Mouse (Mus musculus): ENCODE results near the gene Fez2. TPM values are rescaled to one million over a fixed set of nuclear protein-coding genes. Genes with fewer than 3 reads are reported as not detected.

The Fez2 gene
- polyA plus RNA-seq (2015; fragmentation: Nextera tagmentation; extraction: Ambion mirVana) = 21.2 and 21.3 TPM in 2 replicates

GRCm38 (mm10) chr17:78417381-78418281 lies at the start of gene Fez2:
TSS of gene Fez2 (minus strand) at chr17:78418152.
- DNase-seq (ENCODE audit: low spot score) = peak; percentile 85

- no peak for DNase-seq (ENCODE audit: low spot score)
These were observed 47.5 kb upstream of the Fez2 start for GRCm38 (mm10) chr17:78465500-78465899.

DNA sequence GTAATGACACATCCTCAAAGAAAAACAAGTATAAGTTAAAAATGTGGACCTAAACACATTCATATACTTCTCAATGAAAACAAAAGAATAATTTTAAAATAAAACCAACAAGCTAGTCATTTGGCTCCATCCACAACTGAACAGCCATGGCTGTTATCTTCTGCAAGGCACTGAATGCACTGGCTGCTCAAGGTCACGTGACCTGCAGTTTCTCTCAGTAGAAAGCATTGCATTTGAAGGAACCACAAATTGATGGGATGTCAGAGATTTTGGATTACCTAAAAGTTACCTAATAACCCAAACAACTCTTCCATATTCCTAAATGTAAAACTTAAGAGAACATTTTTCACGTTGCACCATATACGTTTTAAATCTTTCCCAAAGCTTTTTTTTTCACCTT lies 47.1 kb upstream of the Fez2 start:
- no peak for DNase-seq (ENCODE audit: low spot score)

DNA sequence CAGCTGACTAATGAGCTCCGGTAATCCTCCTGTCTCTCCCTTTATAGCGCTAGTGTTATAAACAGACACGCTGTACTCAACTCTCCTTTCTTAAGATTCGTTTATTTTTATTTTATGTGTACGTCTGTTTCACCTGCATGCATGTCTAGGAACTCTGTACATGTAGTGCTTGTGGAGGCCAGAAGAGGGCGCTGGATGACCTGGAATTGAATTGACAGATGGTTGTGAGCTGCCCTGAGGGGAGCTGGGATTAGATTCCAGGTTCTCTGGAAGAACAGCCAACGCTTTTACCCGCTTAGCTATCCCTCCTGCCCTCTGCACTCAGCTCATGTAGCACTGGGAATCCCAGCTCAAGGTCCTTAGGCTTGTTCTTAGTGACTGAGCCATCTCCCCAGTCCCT lies 42.2 kb upstream of the Fez2 start:
- no peak for DNase-seq (ENCODE audit: low spot score)

DNA sequence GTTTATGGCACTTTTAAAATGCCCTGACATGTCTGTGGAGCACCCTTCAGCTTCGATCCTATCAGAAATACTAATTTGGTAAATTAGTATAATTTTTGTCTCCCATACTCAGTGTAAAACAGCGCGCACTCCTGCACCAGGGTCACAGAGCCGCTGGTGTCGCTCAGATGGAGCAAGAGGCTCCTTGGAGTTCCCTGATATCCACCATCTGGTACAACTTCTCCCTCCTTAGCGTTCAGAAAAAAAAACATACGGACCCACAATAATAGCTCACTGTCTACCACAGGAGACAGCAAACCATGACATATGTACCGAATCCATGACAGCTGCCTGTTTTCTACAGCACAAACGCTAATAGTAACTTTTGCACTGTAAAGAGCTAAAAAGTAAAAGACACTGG lies 37.6 kb upstream of the Fez2 start:
- no peak for DNase-seq (ENCODE audit: low spot score)

GRCm38 (mm10) chr17:78455114-78455513 lies 37.2 kb upstream of the Fez2 start:
- peak; percentile 72 for DNase-seq (ENCODE audit: low spot score)

GRCm38 (mm10) chr17:78454189-78454977 lies 36.4 kb upstream of the Fez2 start:
- DNase-seq (ENCODE audit: low spot score) = no peak

- no peak for DNase-seq (ENCODE audit: low spot score)
These were observed 35.6 kb upstream of the Fez2 start for GRCm38 (mm10) chr17:78453529-78453928.

DNA sequence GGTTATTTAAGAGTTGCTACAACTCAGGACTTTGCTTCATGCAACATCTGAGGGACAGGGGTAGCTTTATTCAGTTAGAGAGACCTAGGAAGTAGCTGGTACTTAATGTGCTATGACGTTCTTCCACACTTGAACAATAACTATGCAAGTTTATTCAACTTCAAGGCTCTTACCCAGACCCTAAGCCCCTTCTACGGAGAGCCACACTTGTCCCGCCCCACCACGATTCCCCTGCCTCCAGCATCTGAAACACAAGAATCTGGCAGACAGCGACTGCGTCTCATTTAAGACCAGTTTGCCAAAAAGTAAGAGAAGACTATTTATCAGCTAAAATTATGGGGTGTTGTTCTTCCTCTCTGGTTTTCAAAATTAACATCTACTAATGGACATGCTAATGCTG lies 33.9 kb upstream of the Fez2 start:
- no peak for DNase-seq (ENCODE audit: low spot score)

DNA sequence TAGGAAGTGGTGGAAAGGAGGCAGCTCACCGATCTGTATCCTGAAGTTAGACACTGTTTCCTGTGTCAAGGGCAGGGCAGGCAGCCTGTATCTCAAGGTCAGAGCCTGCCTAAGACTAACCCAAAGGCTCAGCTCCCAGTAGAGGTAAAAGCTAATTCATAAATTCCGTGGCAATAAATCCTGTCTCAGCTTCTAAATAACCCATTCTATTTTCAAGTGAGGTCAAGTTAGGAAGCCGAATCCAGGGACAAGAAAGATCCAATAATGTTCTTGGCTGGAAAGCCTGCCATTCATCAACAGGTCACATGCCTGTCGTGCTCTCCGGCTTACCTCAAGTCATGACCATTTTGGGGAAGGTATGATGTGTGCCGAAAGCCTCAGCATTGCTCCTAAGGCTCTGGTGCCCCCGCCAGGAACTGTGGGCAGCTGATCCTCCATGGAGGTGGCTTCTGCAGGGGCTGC lies 33.4 kb upstream of the Fez2 start:
- no peak for DNase-seq (ENCODE audit: low spot score)

- DNase-seq (ENCODE audit: low spot score) = no peak
These were observed 31.8 kb upstream of the Fez2 start for GRCm38 (mm10) chr17:78449635-78450197.

GRCm38 (mm10) chr17:78444826-78445225 lies 26.9 kb upstream of the Fez2 start:
- no peak for DNase-seq (ENCODE audit: low spot score)

DNA sequence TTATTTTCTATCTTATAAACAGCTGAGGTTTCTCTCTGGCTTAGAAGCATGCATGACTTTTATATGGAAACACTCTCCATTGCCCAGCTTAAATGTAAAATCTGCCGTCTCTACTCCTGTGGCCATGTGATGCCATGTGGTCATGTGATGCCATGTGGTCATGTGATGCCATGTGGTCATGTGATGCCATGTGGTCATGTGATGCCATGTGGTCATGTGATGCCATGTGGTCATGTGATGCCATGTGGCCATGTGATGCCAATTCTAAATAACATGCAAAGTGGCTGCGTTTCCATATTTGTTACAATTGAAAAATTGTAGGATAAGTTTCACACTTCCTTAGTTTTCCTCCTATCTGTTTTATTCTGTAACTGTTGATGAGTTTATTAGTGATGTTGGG lies 22.8 kb upstream of the Fez2 start:
- no peak for DNase-seq (ENCODE audit: low spot score)

GRCm38 (mm10) chr17:78437161-78437560 lies 19.2 kb upstream of the Fez2 start:
- DNase-seq (ENCODE audit: low spot score) = no peak

- no peak for DNase-seq (ENCODE audit: low spot score)
These were observed 17.7 kb upstream of the Fez2 start for GRCm38 (mm10) chr17:78435661-78436060.

GRCm38 (mm10) chr17:78434746-78435145 lies 16.8 kb upstream of the Fez2 start:
- DNase-seq (ENCODE audit: low spot score) = peak; percentile 60

DNA sequence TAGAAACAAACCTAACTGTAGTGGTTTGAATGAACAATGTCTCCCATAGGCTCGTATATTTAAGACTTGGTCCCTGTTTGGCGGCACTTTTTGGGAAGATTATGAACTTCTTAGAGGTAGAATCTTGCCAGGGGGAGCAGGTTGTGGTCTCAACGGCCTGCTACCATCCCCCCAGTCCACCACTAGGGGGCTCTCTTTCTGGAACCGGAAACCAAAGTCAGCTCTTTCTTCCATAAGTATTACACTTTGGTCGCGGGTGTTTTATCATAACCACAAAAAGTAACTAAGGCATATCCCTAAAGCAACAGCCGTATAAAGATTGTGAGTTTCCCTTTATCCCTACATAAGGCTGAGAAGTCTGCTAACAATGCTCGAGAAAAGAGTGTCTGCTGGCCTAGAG lies 12.4 kb upstream of the Fez2 start:
- peak; percentile 47 for DNase-seq (ENCODE audit: low spot score)

DNA sequence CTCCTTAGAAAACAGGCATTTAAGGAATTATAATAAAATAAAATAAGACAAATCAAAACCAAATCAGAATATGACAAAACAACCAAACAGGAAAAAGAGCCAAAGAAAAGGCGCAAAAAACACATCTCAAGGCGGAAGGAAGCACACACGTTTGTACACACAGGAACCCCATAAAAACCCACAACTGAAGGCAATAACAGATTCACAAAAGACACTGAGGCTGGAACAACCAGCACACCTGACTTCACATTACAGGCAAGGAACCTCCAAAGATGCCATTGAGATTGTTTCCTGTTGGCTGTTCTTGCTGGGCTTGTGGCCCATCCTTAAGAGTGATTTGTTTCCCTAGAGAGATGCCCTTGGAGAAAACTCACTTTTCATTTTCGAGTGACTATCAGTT lies 11.1 kb upstream of the Fez2 start:
- DNase-seq (ENCODE audit: low spot score) = peak; percentile 34

DNA sequence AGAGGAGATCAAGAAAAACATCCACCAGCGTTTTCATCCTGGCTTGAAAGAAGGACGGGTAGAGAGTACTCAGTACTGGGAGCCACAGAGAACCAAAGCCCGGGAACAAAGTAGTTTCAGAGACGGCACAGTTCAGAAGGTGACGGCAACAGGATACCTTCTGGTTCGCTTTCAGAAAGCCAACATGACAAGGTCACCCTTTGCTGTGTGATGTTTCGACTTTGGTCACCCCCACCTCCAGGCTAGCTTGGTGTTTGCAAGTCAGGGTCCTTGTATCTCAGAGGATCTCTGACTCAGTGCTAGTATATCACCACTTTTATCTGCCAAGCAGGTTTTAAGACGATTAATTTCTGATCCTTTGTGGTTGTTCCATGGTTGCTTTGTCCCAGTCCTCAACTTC lies 7.1 kb upstream of the Fez2 start:
- DNase-seq (ENCODE audit: low spot score) = no peak

GRCm38 (mm10) chr17:78419216-78419615 lies 1.3 kb upstream of the Fez2 start:
- no peak for DNase-seq (ENCODE audit: low spot score)

DNA sequence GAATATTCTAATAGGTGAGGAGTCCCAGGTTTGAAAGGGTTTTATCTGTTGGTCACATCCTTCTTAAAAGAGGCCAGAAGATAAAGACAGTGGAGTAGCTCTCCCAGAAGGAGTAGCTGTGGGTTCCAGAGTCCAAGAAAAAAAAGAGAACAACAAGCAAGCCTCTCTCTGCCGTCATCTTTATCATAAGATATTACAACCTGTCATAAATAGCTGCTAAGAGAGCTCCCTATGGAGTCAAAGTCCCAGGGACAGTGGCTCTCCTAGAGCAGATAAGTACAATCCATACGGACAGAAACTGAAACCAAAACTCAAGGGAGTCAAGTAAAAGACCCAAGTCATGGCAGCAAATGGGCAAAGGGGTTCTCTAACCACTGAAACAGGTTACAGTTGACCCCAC lies 2.7 kb downstream of the Fez2 start:
- DNase-seq (ENCODE audit: low spot score) = no peak

DNA sequence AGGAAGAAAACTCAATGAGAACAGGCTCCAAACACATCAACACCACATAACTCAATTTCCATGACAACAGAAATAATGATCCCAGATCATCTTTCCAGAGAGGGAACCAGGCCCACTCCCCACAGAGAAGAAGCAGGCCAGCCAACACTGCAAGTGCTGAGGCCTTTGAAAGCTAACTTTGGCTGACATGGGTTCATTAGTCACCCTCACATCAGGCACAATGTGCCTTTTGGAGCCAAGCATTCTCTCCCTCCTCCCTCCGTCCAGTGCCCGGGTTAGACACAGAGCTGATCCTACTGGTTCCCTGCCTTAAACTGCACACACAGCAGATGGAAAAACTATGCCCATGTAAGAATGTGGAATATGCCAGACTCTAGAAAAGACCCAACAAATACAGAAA lies 8.1 kb downstream of the Fez2 start:
- DNase-seq (ENCODE audit: low spot score) = no peak
